Mouse (Mus musculus): ENCODE measurements at regions not wholly inside any gene's neighbourhood (a gene's known extent, or its start where the extent isn't known, plus 50 kb on each side); places are given as distances from the start of the nearest gene placed in this dataset.

- TF ChIP-seq CTCF (IDR thresholded peaks at IDR 0.05; ENCODE audit: low read depth) (no peak), EP300 (IDR thresholded peaks at IDR 0.05; ENCODE audit: low read depth) (no peak)
Measured at GRCm38 (mm10) chr13:101278127-101278526, 444.9 kb upstream of the Slc30a5 start.

All from liver, embryonic 14.5 days (tissue).